Mouse (Mus musculus) limb, embryonic 15.5 days (tissue): ENCODE measurements around the gene Smim23. TPM values are rescaled to one million over a fixed set of nuclear protein-coding genes. Genes with fewer than 3 reads are reported as not detected.

Source experiments
- ATAC-seq: fragments of 200-750 bp; cut with Nextera tagmentation; 2 replicates; pipeline ENCODE4 v1.8.0; 2017; ENCODE audit warnings: low read depth, moderate TSS enrichment; ENCODE audit not compliant: insufficient number of reproducible peaks, low FRiP score, low TSS enrichment
- H3K27ac ChIP-seq: fragments of 300-500 bp; sonication (generic); 2 replicates; pipeline ENCODE4 v1.5.1; 2015; ENCODE audit warnings: moderate library complexity, mild to moderate bottlenecking, inconsistent platforms
- H3K27me3 ChIP-seq: fragments of 300-500 bp; sonication (generic); 2 replicates; pipeline ENCODE4 v1.6.1; 2015; ENCODE audit warnings: inconsistent platforms
- H3K36me3 ChIP-seq: fragments of 300-500 bp; sonication (generic); 2 replicates; pipeline ENCODE4 v1.6.1; 2015; ENCODE audit warnings: inconsistent platforms
- H3K4me1 ChIP-seq: fragments of 300-500 bp; sonication (generic); 2 replicates; pipeline ENCODE4 v1.6.1; 2015; ENCODE audit warnings: inconsistent platforms
- H3K4me2 ChIP-seq: fragments of 300-500 bp; sonication (generic); 2 replicates; pipeline ENCODE4 v1.6.1; 2015; ENCODE audit warnings: mild to moderate bottlenecking, inconsistent platforms
- H3K4me3 ChIP-seq: fragments of 300-500 bp; sonication (generic); 2 replicates; pipeline ENCODE4 v1.5.1; 2015; ENCODE audit warnings: mild to moderate bottlenecking, inconsistent platforms
- H3K9ac ChIP-seq: fragments of 300-500 bp; sonication (generic); 2 replicates; pipeline ENCODE4 v1.6.1; 2015; ENCODE audit warnings: inconsistent platforms
- H3K9me3 ChIP-seq: fragments of 300-500 bp; sonication (generic); 2 replicates; pipeline ENCODE4 v1.6.1; 2016; ENCODE audit warnings: inconsistent platforms
- WGBS: fragments of 180-500 bp; shearing (Covaris S2); methylation state at CpG from one replicate; pipeline ENCODE4 v1.1.7; 2015; 5-methylcytosine and 5-hydroxymethylcytosine counted together
- polyA plus RNA-seq: library from polyadenylated mRNA; unstranded; fragments of >200 nt; fragmentation: Nextera tagmentation; extraction: Ambion mirVana; gene quantifications from 2 replicates; pipeline ENCODE4 v1.2.1, GENCODE M21; 2015

The Smim23 gene
- polyA plus RNA-seq, 1 experiment from 2014 or later, result not detected

DNA sequence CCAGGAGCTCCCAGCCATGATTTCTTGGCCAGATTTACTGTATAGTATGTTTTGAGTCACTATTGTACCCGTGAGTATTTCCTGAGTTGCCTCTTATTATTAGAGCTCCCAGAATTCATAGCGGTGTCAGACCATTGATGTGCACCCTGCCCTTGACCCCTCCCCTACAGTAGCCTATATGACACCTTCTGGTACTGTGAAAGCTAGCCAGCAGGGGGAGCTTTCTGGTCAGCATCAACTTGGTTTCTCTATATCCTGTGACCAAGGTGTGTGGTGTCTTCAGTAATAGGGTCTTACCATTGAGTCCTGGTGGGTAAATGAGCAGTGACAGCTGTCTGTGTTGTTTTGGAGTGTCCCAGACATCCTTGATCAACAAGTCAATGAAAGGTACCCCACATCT is 18.4 kb downstream of the Smim23 start:
- 14% methylated on average over 2 of the region's 2 CpGs for WGBS
- ATAC-seq, result no peak
- H3K4me3 ChIP-seq, result no peak overlapping the region

GRCm38 (mm10) chr11:32803658-32804057 is 20.7 kb downstream of the Smim23 start:
- Histone ChIP-seq H3K4me1 (peaks cover 25% of the 10 kb centered on the region), H3K9me3 (no peaks in the 10 kb centered on the region), H3K27ac (no peak overlapping the region), H3K9ac (no peak overlapping the region), H3K27me3 (no peaks in the 10 kb centered on the region), H3K4me2 (no peak overlapping the region), H3K4me3 (no peak overlapping the region), H3K36me3 (no peaks in the 10 kb centered on the region)
- no peak for ATAC-seq
- WGBS, result 29% methylated on average over 4 of the region's 4 CpGs

More for the DNA sequence above, 18.4 kb downstream of the Smim23 start:
- Histone ChIP-seq H3K27ac (no peak overlapping the region), H3K9ac (no peak overlapping the region), H3K4me1 (peaks cover 19% of the 10 kb centered on the region), H3K9me3 (no peaks in the 10 kb centered on the region), H3K27me3 (no peaks in the 10 kb centered on the region), H3K36me3 (no peaks in the 10 kb centered on the region), H3K4me2 (no peak overlapping the region)

GRCm38 (mm10) chr11:32801715-32802114 is 22.7 kb downstream of the Smim23 start:
- Histone ChIP-seq H3K9me3 (no peaks in the 10 kb centered on the region), H3K4me3 (no peak overlapping the region), H3K27me3 (no peaks in the 10 kb centered on the region), H3K4me2 (no peak overlapping the region), H3K36me3 (no peaks in the 10 kb centered on the region), H3K4me1 (peaks cover 31% of the 10 kb centered on the region), H3K9ac (no peak overlapping the region), H3K27ac (0 out of 2 replicates have a peak overlapping the region, but pooled peaks have one; percentile 39)
- 68% methylated on average over 6 of the region's 6 CpGs for WGBS
- ATAC-seq, result no peak

DNA sequence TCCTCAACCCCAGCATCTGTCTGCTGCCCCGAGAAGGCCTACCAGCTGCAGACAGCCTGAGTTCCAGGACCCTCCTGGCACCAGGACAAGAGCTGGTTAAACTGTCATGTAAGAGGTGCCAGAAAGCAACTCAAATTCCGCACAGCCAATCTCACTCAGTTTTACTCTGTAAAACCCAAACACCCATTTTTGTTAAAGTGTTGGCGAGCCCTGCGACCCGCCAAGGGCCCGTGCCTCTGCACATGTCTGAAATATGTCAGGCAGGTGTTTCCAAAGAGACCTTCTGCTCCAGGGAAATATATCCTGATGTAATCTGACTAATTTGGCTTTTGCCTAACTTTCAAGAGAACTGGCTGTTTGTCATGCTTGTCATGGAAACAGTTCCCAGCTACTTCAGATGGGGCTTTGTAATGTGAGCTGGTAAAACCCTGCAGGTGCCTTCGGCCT is 23.5 kb downstream of the Smim23 start:
- H3K9me3 ChIP-seq, result no peaks in the 10 kb centered on the region
- ATAC-seq, result 0 out of 2 replicates have a peak, but pooled peaks have one; percentile 16
- WGBS, result 14% methylated on average over 7 of the region's 7 CpGs
- H3K9ac ChIP-seq, result no peak overlapping the region
- no peaks in the 10 kb centered on the region for H3K36me3 ChIP-seq
- no peak overlapping the region for H3K4me3 ChIP-seq
- peaks cover 31% of the 10 kb centered on the region for H3K4me1 ChIP-seq
- no peak overlapping the region for H3K27ac ChIP-seq
- H3K27me3 ChIP-seq, result no peaks in the 10 kb centered on the region
- no peak overlapping the region for H3K4me2 ChIP-seq

- ATAC-seq, result peak; percentile 68; the same call in 1 of the 2 replicates
- Histone ChIP-seq H3K27ac (peak overlapping the region; percentile 33; the same call in 1 of the 2 replicates), H3K9ac (no peak overlapping the region), H3K27me3 (no peaks in the 10 kb centered on the region), H3K4me1 (peaks cover 32% of the 10 kb centered on the region), H3K4me3 (no peak overlapping the region), H3K36me3 (no peaks in the 10 kb centered on the region), H3K4me2 (no peak overlapping the region), H3K9me3 (no peaks in the 10 kb centered on the region)
- WGBS, result 15% methylated on average over 4 of the region's 4 CpGs
These were observed 26.0 kb downstream of the Smim23 start for GRCm38 (mm10) chr11:32798445-32798844.

GRCm38 (mm10) chr11:32794759-32795445 is 29.5 kb downstream of the Smim23 start:
- 46% methylated on average over 10 of the region's 10 CpGs for WGBS
- H3K27ac ChIP-seq, result no peak overlapping the region
- H3K9me3 ChIP-seq, result no peaks in the 10 kb centered on the region
- no peak overlapping the region for H3K4me3 ChIP-seq
- H3K9ac ChIP-seq, result no peak overlapping the region
- no peaks in the 10 kb centered on the region for H3K27me3 ChIP-seq
- no peaks in the 10 kb centered on the region for H3K36me3 ChIP-seq
- no peak overlapping the region for H3K4me2 ChIP-seq
- no peak for ATAC-seq
- H3K4me1 ChIP-seq, result peaks cover 21% of the 10 kb centered on the region

GRCm38 (mm10) chr11:32786201-32786600 is 38.2 kb downstream of the Smim23 start:
- no peak overlapping the region for H3K9ac ChIP-seq
- no peaks in the 10 kb centered on the region for H3K27me3 ChIP-seq
- H3K27ac ChIP-seq, result peak overlapping the region; percentile 13; the same call in 1 of the 2 replicates
- H3K9me3 ChIP-seq, result no peaks in the 10 kb centered on the region
- ATAC-seq, result no peak
- H3K36me3 ChIP-seq, result no peaks in the 10 kb centered on the region
- no peak overlapping the region for H3K4me2 ChIP-seq
- 81% methylated on average over 5 of the region's 5 CpGs for WGBS
- H3K4me1 ChIP-seq, result 0 out of 2 replicates have a peak, but pooled peaks cover under 1% of the 10 kb centered on the region
- no peak overlapping the region for H3K4me3 ChIP-seq

- no peak for ATAC-seq
- Histone ChIP-seq H3K4me2 (no peak overlapping the region), H3K9me3 (no peaks in the 10 kb centered on the region), H3K27ac (no peak overlapping the region), H3K36me3 (no peaks in the 10 kb centered on the region), H3K27me3 (no peaks in the 10 kb centered on the region), H3K4me1 (peaks cover 6% of the 10 kb centered on the region; the same call in 1 of the 2 replicates), H3K4me3 (no peak overlapping the region), H3K9ac (no peak overlapping the region)
- WGBS, result 85% methylated on average over 6 of the region's 6 CpGs
These were observed 38.7 kb downstream of the Smim23 start for GRCm38 (mm10) chr11:32785591-32786147.

GRCm38 (mm10) chr11:32782724-32783123 is 41.7 kb downstream of the Smim23 start:
- no peak overlapping the region for H3K4me2 ChIP-seq
- no peaks in the 10 kb centered on the region for H3K9me3 ChIP-seq
- ATAC-seq, result no peak
- WGBS, result 64% methylated on average over 3 of the region's 3 CpGs
- no peak overlapping the region for H3K27ac ChIP-seq
- H3K9ac ChIP-seq, result no peak overlapping the region
- H3K27me3 ChIP-seq, result no peaks in the 10 kb centered on the region
- peaks cover 16% of the 10 kb centered on the region; the same call in 1 of the 2 replicates for H3K4me1 ChIP-seq
- H3K4me3 ChIP-seq, result no peak overlapping the region
- no peaks in the 10 kb centered on the region for H3K36me3 ChIP-seq

- Histone ChIP-seq H3K9me3 (no peaks in the 10 kb centered on the region), H3K4me2 (no peak overlapping the region), H3K4me1 (peaks cover 18% of the 10 kb centered on the region; the same call in 1 of the 2 replicates), H3K36me3 (no peaks in the 10 kb centered on the region), H3K27me3 (no peaks in the 10 kb centered on the region), H3K27ac (no peak overlapping the region), H3K4me3 (no peak overlapping the region), H3K9ac (no peak overlapping the region)
- ATAC-seq, result no peak
- 62% methylated on average over 2 of the region's 2 CpGs for WGBS
These were observed 42.6 kb downstream of the Smim23 start for GRCm38 (mm10) chr11:32781633-32782404.

- Histone ChIP-seq H3K4me2 (no peak overlapping the region), H3K9ac (no peak overlapping the region), H3K36me3 (no peaks in the 10 kb centered on the region), H3K9me3 (no peaks in the 10 kb centered on the region), H3K27ac (0 out of 2 replicates have a peak overlapping the region, but pooled peaks have one; percentile 11), H3K4me3 (no peak overlapping the region), H3K27me3 (no peaks in the 10 kb centered on the region), H3K4me1 (peaks cover 18% of the 10 kb centered on the region; the same call in 1 of the 2 replicates)
- 43% methylated on average over 11 of the region's 11 CpGs for WGBS
- ATAC-seq, result 0 out of 2 replicates have a peak, but pooled peaks have one; percentile 37
These were observed 43.5 kb downstream of the Smim23 start for GRCm38 (mm10) chr11:32780747-32781536.
